Mouse (Mus musculus) thymus, postnatal 4 days (tissue): Measurements from ENCODE around the gene Ercc6l2.
"Not testable (repeated sequence)": the region's sequence is repeated elsewhere in the genome, so short reads cannot be mapped to it uniquely, and the experiment has no call there.

Experiments
- DNase-seq: peaks from one replicate; pipeline ENCODE4 v3.0.0; 2021

Gene Ercc6l2

GRCm38 (mm10) chr13:63885532-63885949, 70.5 kb downstream of the Ercc6l2 start:
- no peak for DNase-seq

- DNase-seq, result no peak
Observed at GRCm38 (mm10) chr13:63886429-63887052, 71.5 kb downstream of the Ercc6l2 start.

GRCm38 (mm10) chr13:63900679-63901302, 85.8 kb downstream of the Ercc6l2 start:
- no peak for DNase-seq

- DNase-seq, result peak; percentile 41
Observed at GRCm38 (mm10) chr13:63901303-63901713, 86.3 kb downstream of the Ercc6l2 start.

GRCm38 (mm10) chr13:63901714-63902597, 86.9 kb downstream of the Ercc6l2 start:
- DNase-seq, result no peak

GRCm38 (mm10) chr13:63906516-63906915, 91.5 kb downstream of the Ercc6l2 start:
- DNase-seq, result peak; percentile 28

- peak; percentile 36 for DNase-seq
Observed at GRCm38 (mm10) chr13:63907437-63907836, 92.4 kb downstream of the Ercc6l2 start.

GRCm38 (mm10) chr13:63910141-63910804, 95.2 kb downstream of the Ercc6l2 start:
- no peak for DNase-seq

- DNase-seq, result no peak
Observed at GRCm38 (mm10) chr13:63911617-63912016, 96.6 kb downstream of the Ercc6l2 start.

GRCm38 (mm10) chr13:63913136-63913535, 98.1 kb downstream of the Ercc6l2 start:
- DNase-seq, result no peak

- no peak for DNase-seq
Observed at GRCm38 (mm10) chr13:63915176-63915575, 100.1 kb downstream of the Ercc6l2 start.

GRCm38 (mm10) chr13:63915684-63916083, 100.6 kb downstream of the Ercc6l2 start:
- no peak for DNase-seq

GRCm38 (mm10) chr13:63916568-63916967, 101.5 kb downstream of the Ercc6l2 start:
- no peak for DNase-seq

- DNase-seq, result no peak
Observed at GRCm38 (mm10) chr13:63917198-63917767, 102.2 kb downstream of the Ercc6l2 start.

GRCm38 (mm10) chr13:63917776-63918621, 103.0 kb downstream of the Ercc6l2 start:
- no peak for DNase-seq

- no peak for DNase-seq
Observed at GRCm38 (mm10) chr13:63918733-63919422, 103.8 kb downstream of the Ercc6l2 start.

GRCm38 (mm10) chr13:63924036-63924435, 109.0 kb downstream of the Ercc6l2 start:
- DNase-seq, result not testable (repeated sequence)

- no peak for DNase-seq
Observed at GRCm38 (mm10) chr13:63927326-63927725, 112.3 kb downstream of the Ercc6l2 start.

GRCm38 (mm10) chr13:63929351-63929750, 114.3 kb downstream of the Ercc6l2 start:
- DNase-seq, result no peak

- DNase-seq, result no peak
Observed at GRCm38 (mm10) chr13:63929917-63930515, 115.0 kb downstream of the Ercc6l2 start.

GRCm38 (mm10) chr13:63930525-63930924, 115.5 kb downstream of the Ercc6l2 start:
- no peak for DNase-seq
